Mouse (Mus musculus): ENCODE measurements around the gene Grik3. TPM values are rescaled to one million over a fixed set of nuclear protein-coding genes. Genes with fewer than 3 reads are reported as not detected.

The Grik3 gene
- total RNA-seq (2023), result not detected

GRCm38 (mm10) chr4:125490661-125491504 is at the start of gene Grik3:
Grik3 (plus strand) TSS chr4:125490700.

